Mouse (Mus musculus): ENCODE measurements around the gene Ramp1. TPM values are rescaled to one million over a fixed set of nuclear protein-coding genes. Genes with fewer than 3 reads are reported as not detected.

Ramp1 gene
- polyA plus RNA-seq, 1 experiment from 2014 or later = 0.47 TPM

Other genes with a start within 250 kb of the Ramp1 start
- not detected in 2 replicates for gene Prlh, start 226.7 kb upstream of the Ramp1 start, polyA plus RNA-seq (2014; fragmentation: Nextera tagmentation; extraction: Ambion mirVana)
- 0.44 and 1.0 TPM in 2 replicates for gene Rab17, start 210.2 kb upstream of the Ramp1 start, polyA plus RNA-seq (2014; fragmentation: Nextera tagmentation; extraction: Ambion mirVana)
- 26.0 and 26.2 TPM in 2 replicates for gene Lrrfip1, start 181.1 kb upstream of the Ramp1 start, polyA plus RNA-seq (2014; fragmentation: Nextera tagmentation; extraction: Ambion mirVana)
- 0.52 and 1.5 TPM in 2 replicates for gene Rbm44, start 34.7 kb upstream of the Ramp1 start, polyA plus RNA-seq (2014; fragmentation: Nextera tagmentation; extraction: Ambion mirVana)
- 80.3 and 84.7 TPM in 2 replicates for gene Ube2f, start 70.5 kb downstream of the Ramp1 start, polyA plus RNA-seq (2014; fragmentation: Nextera tagmentation; extraction: Ambion mirVana)
- 11.5 and 14.1 TPM in 2 replicates for gene Scly, start 118.5 kb downstream of the Ramp1 start, polyA plus RNA-seq (2014; fragmentation: Nextera tagmentation; extraction: Ambion mirVana)
- 0.05 TPM in 1 of 2 replicates, not detected in the other for gene Espnl, start 142.3 kb downstream of the Ramp1 start, polyA plus RNA-seq (2014; fragmentation: Nextera tagmentation; extraction: Ambion mirVana)
- 0.25 and 0.44 TPM in 2 replicates for gene Klhl30, start 171.2 kb downstream of the Ramp1 start, polyA plus RNA-seq (2014; fragmentation: Nextera tagmentation; extraction: Ambion mirVana)
- gene Erfe, start 186.6 kb downstream of the Ramp1 start, polyA plus RNA-seq (2014; fragmentation: Nextera tagmentation; extraction: Ambion mirVana) = 1.1 and 1.5 TPM in 2 replicates
- 178 and 189 TPM in 2 replicates for gene Ilkap, start 219.0 kb downstream of the Ramp1 start, polyA plus RNA-seq (2014; fragmentation: Nextera tagmentation; extraction: Ambion mirVana)
- gene Hes6, start 234.2 kb downstream of the Ramp1 start, polyA plus RNA-seq (2014; fragmentation: Nextera tagmentation; extraction: Ambion mirVana) = 99.8 and 101 TPM in 2 replicates

Data from limb, embryonic 11.5 days (tissue).